Mouse (Mus musculus) G1E-ER4 (cell line): ENCODE data around the gene Esrrb. TPM values are rescaled to one million over a fixed set of nuclear protein-coding genes. Genes with fewer than 3 reads are reported as not detected.

Source experiments
- GATA1 ChIP-seq: IDR thresholded peaks from one replicate; pipeline ENCODE4 v1.8.0; 2012; ENCODE audit warnings: low read length, inconsistent platforms
- polyA plus RNA-seq: library from polyadenylated mRNA; stranded (reverse); fragments of >175 nt; gene quantifications from 2 replicates; pipeline ENCODE4 v1.2.3, GENCODE M21; 2012

The Esrrb gene
- polyA plus RNA-seq, 1 experiment = not detected

GRCm38 (mm10) chr12:86383803-86384202 lies 22.9 kb downstream of the Esrrb start:
- TF ChIP-seq GATA1 = no peak

DNA sequence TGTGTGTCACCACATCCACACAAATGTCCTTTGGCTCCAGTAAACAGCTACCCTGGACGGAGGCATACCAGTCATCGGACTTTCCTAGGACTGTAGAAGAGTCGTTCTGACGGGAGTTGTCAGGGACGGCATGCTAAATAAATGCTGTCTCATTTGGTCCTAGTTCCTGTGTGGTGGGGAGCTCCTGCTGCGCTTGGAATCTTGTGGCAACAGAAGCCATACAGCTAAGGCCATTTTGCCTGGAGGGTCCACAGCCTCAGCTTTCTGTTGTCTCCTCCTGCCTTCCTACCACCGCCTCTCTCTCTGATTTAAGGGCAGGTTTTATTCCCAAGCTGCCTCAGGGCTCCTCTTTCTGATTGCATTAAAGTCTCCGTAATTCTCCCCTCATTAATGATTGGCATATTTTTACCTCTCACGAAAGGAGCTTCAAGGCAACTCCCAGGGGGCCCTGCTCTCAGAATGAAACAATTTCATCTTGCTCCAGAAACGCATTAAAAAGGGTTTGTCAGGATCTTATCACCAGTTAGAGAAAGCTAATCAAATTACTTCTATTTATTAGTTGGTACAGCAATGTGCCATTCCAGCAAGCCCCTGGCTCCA lies 26.9 kb downstream of the Esrrb start:
- no peak for TF ChIP-seq GATA1

GRCm38 (mm10) chr12:86394773-86395172 lies 33.9 kb downstream of the Esrrb start:
- no peak for TF ChIP-seq GATA1

- no peak for TF ChIP-seq GATA1
These were observed 34.4 kb downstream of the Esrrb start for GRCm38 (mm10) chr12:86395326-86395725.

GRCm38 (mm10) chr12:86398762-86399161 lies 37.8 kb downstream of the Esrrb start:
- TF ChIP-seq GATA1 = no peak

DNA sequence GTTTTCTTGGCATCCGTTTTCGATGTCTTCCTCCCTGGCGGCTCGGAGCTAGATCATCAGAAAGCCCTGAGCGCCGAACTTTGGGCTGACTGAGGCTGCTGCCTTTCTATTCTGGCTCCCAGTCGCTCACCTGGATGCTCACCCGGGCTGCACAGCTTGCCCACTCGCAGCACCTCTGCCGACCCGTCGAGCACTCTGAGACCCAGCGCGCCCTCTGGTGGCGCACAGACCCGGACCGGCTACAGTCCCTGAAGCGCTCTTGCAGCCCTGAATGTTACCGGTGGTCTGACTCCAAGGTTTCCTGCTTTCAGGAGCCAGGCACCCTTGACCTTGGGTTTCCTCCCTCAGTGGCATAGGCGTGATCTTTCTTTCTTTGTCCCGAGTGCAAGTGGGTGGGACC lies 41.8 kb downstream of the Esrrb start:
- TF ChIP-seq GATA1 = no peak

- TF ChIP-seq GATA1 = no peak
These were observed 60.6 kb downstream of the Esrrb start for GRCm38 (mm10) chr12:86421490-86421904.

GRCm38 (mm10) chr12:86422166-86422910 lies 61.4 kb downstream of the Esrrb start:
- TF ChIP-seq GATA1 = no peak

DNA sequence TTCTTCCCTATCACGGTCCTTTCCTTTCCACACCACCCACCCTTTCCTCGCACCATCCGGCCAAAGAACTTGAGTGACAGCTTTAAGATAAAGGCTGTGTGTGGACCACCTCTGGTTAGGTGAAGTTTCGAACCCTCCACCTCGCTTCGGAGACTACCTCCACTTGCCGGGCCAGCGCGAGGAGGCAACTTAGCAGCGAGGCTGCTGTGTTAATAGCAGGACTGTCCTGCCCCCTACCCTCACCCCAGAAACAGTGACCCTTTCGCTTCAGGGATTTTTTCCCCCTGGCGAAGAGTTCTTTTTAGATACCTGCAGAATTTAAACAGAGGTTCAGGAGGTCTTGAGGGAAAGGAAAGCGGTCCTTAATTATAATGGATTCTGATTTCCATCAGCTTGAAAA lies 62.2 kb downstream of the Esrrb start:
- no peak for TF ChIP-seq GATA1

GRCm38 (mm10) chr12:86427585-86427984 lies 66.7 kb downstream of the Esrrb start:
- TF ChIP-seq GATA1 = no peak

DNA sequence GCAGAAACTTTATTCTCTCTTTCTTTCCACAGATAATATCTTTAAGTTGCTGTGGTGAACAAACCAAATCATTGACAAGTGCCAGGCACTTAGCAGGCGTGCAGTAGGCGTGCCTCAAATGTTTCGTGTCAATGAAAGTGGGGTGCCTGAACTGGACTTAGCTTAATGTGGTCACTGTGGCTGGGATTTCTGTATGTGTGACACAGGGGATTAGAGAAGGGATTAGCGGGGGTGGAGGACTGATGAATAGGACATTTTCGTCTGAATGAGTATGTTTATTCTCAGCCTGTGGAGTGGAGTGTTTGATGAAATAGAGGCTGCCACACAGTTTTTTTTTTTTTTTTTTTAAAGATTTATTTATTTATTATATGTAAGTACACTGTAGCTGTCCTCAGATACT lies 70.8 kb downstream of the Esrrb start:
- no peak for TF ChIP-seq GATA1

DNA sequence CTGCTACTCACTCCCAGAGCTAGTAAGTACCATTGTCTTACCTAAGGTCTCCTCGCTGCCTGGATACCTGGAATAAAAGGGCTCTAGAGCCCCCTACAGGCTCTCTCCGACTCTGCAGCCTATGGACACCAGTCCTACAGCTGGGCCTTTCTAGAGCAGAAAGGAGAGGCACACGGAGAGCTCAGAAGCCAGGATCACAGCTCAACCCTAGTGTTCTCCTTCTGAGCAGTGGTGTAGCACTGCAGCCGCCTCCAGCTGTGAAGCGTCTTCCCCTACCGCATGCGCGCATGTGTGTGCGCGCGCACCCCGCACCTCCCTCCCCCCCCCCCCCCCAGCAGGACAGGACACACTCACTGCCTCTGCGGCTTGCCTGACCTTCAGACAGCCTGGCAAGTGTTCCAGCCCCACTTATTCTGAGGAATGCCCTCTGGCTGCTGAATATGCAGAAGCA lies 72.5 kb downstream of the Esrrb start:
- TF ChIP-seq GATA1 = no peak

GRCm38 (mm10) chr12:86435651-86436050 lies 74.7 kb downstream of the Esrrb start:
- no peak for TF ChIP-seq GATA1

- TF ChIP-seq GATA1 = no peak
These were observed 89.9 kb downstream of the Esrrb start for GRCm38 (mm10) chr12:86450848-86451247.

- no peak for TF ChIP-seq GATA1
These were observed 94.1 kb downstream of the Esrrb start for GRCm38 (mm10) chr12:86455009-86455408.

GRCm38 (mm10) chr12:86462742-86463470 lies 102.0 kb downstream of the Esrrb start:
- no peak for TF ChIP-seq GATA1
